Mouse (Mus musculus) myocyte (in vitro differentiated cells): Measurements from ENCODE around the gene LTO1.

ENCODE experiments used
- CEBPB ChIP-seq: IDR thresholded peaks from 2 replicates; pipeline ENCODE4 v1.6.1; 2011; ENCODE audit warnings: mild to moderate bottlenecking, moderate library complexity; ENCODE audit not compliant: poor library complexity, insufficient read depth, severe bottlenecking
- E2F4 ChIP-seq: IDR thresholded peaks from one replicate; pipeline ENCODE4 v1.6.1; 2011; ENCODE audit warnings: mild to moderate bottlenecking, control low read depth, moderate library complexity; ENCODE audit not compliant: insufficient read depth
- MAX ChIP-seq: IDR thresholded peaks from one replicate; pipeline ENCODE4 v1.6.1; 2011; ENCODE audit warnings: low read depth, mild to moderate bottlenecking, control low read depth
- MYOD1 ChIP-seq, 3 experiments: IDR thresholded peaks; one replicate each; pipeline ENCODE4 v1.6.1; 2011; ENCODE audit warnings: control low read depth in 2 of 3, low read depth in 2 of 3, mild to moderate bottlenecking in 2 of 3, moderate library complexity in 1 of 3; ENCODE audit not compliant: insufficient read length in 2 of 3, control insufficient read depth in 1 of 3
- POLR2A ChIP-seq: IDR thresholded peaks from one replicate; pipeline ENCODE4 v1.6.1; 2011; ENCODE audit warnings: low read depth, mild to moderate bottlenecking, control low read depth, moderate library complexity; ENCODE audit not compliant: insufficient read length
- REST ChIP-seq: IDR thresholded peaks from one replicate; pipeline ENCODE4 v1.6.1; 2011; ENCODE audit warnings: mild to moderate bottlenecking, control low read depth, moderate library complexity; ENCODE audit not compliant: insufficient read depth, insufficient read length
- TCF3 ChIP-seq: IDR thresholded peaks from one replicate; pipeline ENCODE4 v1.6.1; 2011; ENCODE audit warnings: low read depth, control low read depth; ENCODE audit not compliant: insufficient read length
- USF1 ChIP-seq: IDR thresholded peaks from one replicate; pipeline ENCODE4 v1.6.1; 2011; ENCODE audit warnings: low read depth, mild to moderate bottlenecking, control low read depth, moderate library complexity

GRCm38 (mm10) chr7:144963911-144964310 lies 49.0 kb downstream of the LTO1 start:
- TF ChIP-seq POLR2A, result no peak
- no peak for TF ChIP-seq MAX
- no peak for TF ChIP-seq USF1
- no peak for TF ChIP-seq E2F4
- TF ChIP-seq REST, result no peak
- TF ChIP-seq TCF3, result no peak
- TF ChIP-seq CEBPB, result no peak
- TF ChIP-seq MYOD1 (IDR thresholded peaks at IDR 0.05; ENCODE audit: control insufficient read depth in 1 of 3, insufficient read length in 2 of 3, low read depth in 2 of 3), result no peak
